Mouse (Mus musculus) thymus, postnatal 4 days (tissue): ENCODE measurements around the gene Hspb8.
"Not testable (repeated sequence)": the region's sequence is repeated elsewhere in the genome, so short reads cannot be mapped to it uniquely, and the experiment has no call there.

Source experiments
- DNase-seq: peaks from one replicate; pipeline ENCODE4 v3.0.0; 2021

The Hspb8 gene

GRCm38 (mm10) chr5:116426701-116427100 lies 4.0 kb upstream of the Hspb8 start:
- DNase-seq: no peak

GRCm38 (mm10) chr5:116425709-116426108 lies 3.0 kb upstream of the Hspb8 start:
- not testable (repeated sequence) for DNase-seq

- DNase-seq: no peak
Observed at GRCm38 (mm10) chr5:116425273-116425672, 2.6 kb upstream of the Hspb8 start.

- DNase-seq: no peak
Observed at GRCm38 (mm10) chr5:116423746-116424145, 1.1 kb upstream of the Hspb8 start.

- DNase-seq: no peak
Observed at GRCm38 (mm10) chr5:116421791-116422481, 728 bp downstream of the Hspb8 start.

GRCm38 (mm10) chr5:116420759-116421225 lies 1.9 kb downstream of the Hspb8 start:
- no peak for DNase-seq

GRCm38 (mm10) chr5:116420213-116420612 lies 2.5 kb downstream of the Hspb8 start:
- DNase-seq: no peak

- DNase-seq: no peak
Observed at GRCm38 (mm10) chr5:116419322-116420045, 3.2 kb downstream of the Hspb8 start.

- no peak for DNase-seq
Observed at GRCm38 (mm10) chr5:116416208-116416607, 6.5 kb downstream of the Hspb8 start.

GRCm38 (mm10) chr5:116409689-116410590 lies 12.7 kb downstream of the Hspb8 start:
- DNase-seq: no peak

- DNase-seq: no peak
Observed at GRCm38 (mm10) chr5:116408965-116409364, 13.7 kb downstream of the Hspb8 start.

- no peak for DNase-seq
Observed at GRCm38 (mm10) chr5:116407936-116408335, 14.7 kb downstream of the Hspb8 start.

- no peak for DNase-seq
Observed at GRCm38 (mm10) chr5:116407321-116407720, 15.3 kb downstream of the Hspb8 start.

- DNase-seq: no peak
Observed at GRCm38 (mm10) chr5:116406507-116406906, 16.2 kb downstream of the Hspb8 start.

GRCm38 (mm10) chr5:116405934-116406333 lies 16.7 kb downstream of the Hspb8 start:
- DNase-seq: no peak

GRCm38 (mm10) chr5:116404063-116404462 lies 18.6 kb downstream of the Hspb8 start:
- no peak for DNase-seq

GRCm38 (mm10) chr5:116400801-116401200 lies 21.9 kb downstream of the Hspb8 start:
- no peak for DNase-seq

- DNase-seq: no peak
Observed at GRCm38 (mm10) chr5:116400042-116400730, 22.5 kb downstream of the Hspb8 start.

GRCm38 (mm10) chr5:116396104-116396503 lies 26.6 kb downstream of the Hspb8 start:
- no peak for DNase-seq

- DNase-seq: no peak
Observed at GRCm38 (mm10) chr5:116392603-116393002, 30.1 kb downstream of the Hspb8 start.

GRCm38 (mm10) chr5:116389856-116390542 lies 32.7 kb downstream of the Hspb8 start:
- no peak for DNase-seq

- no peak for DNase-seq
Observed at GRCm38 (mm10) chr5:116389321-116389720, 33.3 kb downstream of the Hspb8 start.
